Mouse (Mus musculus) CH12.LX (cell line): ENCODE results near the gene Smo. TPM values are rescaled to one million over a fixed set of nuclear protein-coding genes. Genes with fewer than 3 reads are reported as not detected.

ENCODE experiments used
- DNase-seq: peaks from one replicate; pipeline ENCODE4 v3.0.0-alpha.2; 2013; ENCODE audit errors: extremely low read depth
- H3K27ac ChIP-seq: 2 replicates; pipeline ENCODE4 v1.5.1; 2012; ENCODE audit warnings: low read depth, mild to moderate bottlenecking, control low read depth, moderate library complexity; ENCODE audit not compliant: insufficient read depth
- H3K27me3 ChIP-seq: replicated peaks from 2 replicates; pipeline ENCODE3; 2012; ENCODE audit warnings: inconsistent platforms
- H3K36me3 ChIP-seq, 2 experiments: replicated peaks in 1 of 2; 2 replicates each; pipeline versions ENCODE3 to v1.6.1; 2012; ENCODE audit warnings: inconsistent platforms in 1 of 2, low read length in 1 of 2, mild to moderate bottlenecking in 1 of 2, mixed read lengths in 1 of 2, moderate library complexity in 1 of 2; ENCODE audit not compliant: control insufficient read depth in 1 of 2, insufficient read depth in 1 of 2
- H3K4me1 ChIP-seq, 2 experiments: 2 replicates each; pipeline ENCODE4 v1.6.1; 2012; ENCODE audit warnings: inconsistent platforms in 1 of 2, moderate library complexity in 1 of 2; ENCODE audit not compliant: insufficient read depth in 2 of 2, control insufficient read depth in 1 of 2
- H3K4me2 ChIP-seq: 2 replicates; pipeline ENCODE4 v1.6.1; 2012; ENCODE audit warnings: low read depth, mild to moderate bottlenecking, control low read depth; ENCODE audit not compliant: poor library complexity, insufficient read depth, severe bottlenecking
- H3K4me3 ChIP-seq, 3 experiments: fragments of 150-350 bp in 1 of 3; sonication (generic) in 1 of 3; replicated peaks in 1 of 3; 2 replicates each; pipeline versions ENCODE3 to v1.5.1; 2011 to 2012; ENCODE audit warnings: low read depth in 2 of 3, low read length in 2 of 3, mild to moderate bottlenecking in 2 of 3, moderate library complexity in 2 of 3, control low read depth in 1 of 3, improper control_type of control experiment in 1 of 3, inconsistent platforms in 1 of 3, mixed read lengths in 1 of 3; ENCODE audit not compliant: poor library complexity in 1 of 3
- H3K79me2 ChIP-seq: replicated peaks from 2 replicates; pipeline ENCODE4 v1.6.1; 2012; ENCODE audit warnings: mild to moderate bottlenecking, moderate library complexity; ENCODE audit not compliant: control insufficient read depth, poor library complexity, insufficient read depth, severe bottlenecking; ENCODE audit errors: extremely low read depth
- H3K9ac ChIP-seq: 2 replicates; pipeline ENCODE4 v1.6.1; 2012; ENCODE audit warnings: low read depth, mild to moderate bottlenecking, control low read depth, moderate library complexity; ENCODE audit not compliant: insufficient read depth
- H3K9me3 ChIP-seq: replicated peaks from 2 replicates; pipeline ENCODE3; 2012; ENCODE audit warnings: low read length, inconsistent platforms, mixed read lengths
- BHLHE40 ChIP-seq: IDR thresholded peaks from 2 replicates; pipeline ENCODE4 v1.6.1; 2011; ENCODE audit warnings: mild to moderate bottlenecking, low read depth, low read length, improper control_type of control experiment
- CHD1 ChIP-seq: IDR thresholded peaks from 2 replicates; pipeline ENCODE4 v1.6.1; 2012; ENCODE audit warnings: low read depth, low read length, improper control_type of control experiment, inconsistent platforms
- E2F4 ChIP-seq: IDR thresholded peaks from 2 replicates; pipeline ENCODE4 v1.6.1; 2011; ENCODE audit warnings: low read depth, low read length, improper control_type of control experiment; ENCODE audit not compliant: insufficient replicate concordance
- ELF1 ChIP-seq: IDR thresholded peaks from 2 replicates; pipeline ENCODE4 v1.6.1; 2014; ENCODE audit warnings: low read depth, mild to moderate bottlenecking, inconsistent platforms, low read length, improper control_type of control experiment
- EP300 ChIP-seq: IDR thresholded peaks from 2 replicates; pipeline ENCODE4 v1.6.1; 2011; ENCODE audit warnings: low read length, improper control_type of control experiment
- ETS1 ChIP-seq: conservative IDR thresholded peaks from 2 replicates; pipeline ENCODE4 v1.6.1; 2012; ENCODE audit warnings: low read depth, mild to moderate bottlenecking, inconsistent platforms, low read length, improper control_type of control experiment, moderate library complexity
- GABPA ChIP-seq: IDR thresholded peaks from 2 replicates; pipeline ENCODE4 v1.6.1; 2012; ENCODE audit warnings: low read depth, low read length, improper control_type of control experiment, inconsistent platforms; ENCODE audit not compliant: insufficient replicate concordance
- HCFC1 ChIP-seq: IDR thresholded peaks from 2 replicates; pipeline ENCODE4 v1.6.1; 2012; ENCODE audit warnings: low read depth, mild to moderate bottlenecking, inconsistent platforms, low read length, improper control_type of control experiment
- JUN ChIP-seq: IDR thresholded peaks from 2 replicates; pipeline ENCODE4 v1.6.1; 2011; ENCODE audit warnings: low read depth, mild to moderate bottlenecking, low read length, improper control_type of control experiment, moderate library complexity; ENCODE audit not compliant: insufficient read depth
- JUND ChIP-seq: conservative IDR thresholded peaks from 2 replicates; pipeline ENCODE4 v1.6.1; 2011; ENCODE audit warnings: low read depth, low read length, improper control_type of control experiment
- MAX ChIP-seq: IDR thresholded peaks from 2 replicates; pipeline ENCODE4 v1.6.1; 2011; ENCODE audit warnings: low read length, improper control_type of control experiment
- MAZ ChIP-seq: IDR thresholded peaks from 2 replicates; pipeline ENCODE4 v1.6.1; 2012; ENCODE audit warnings: low read depth, mild to moderate bottlenecking, inconsistent platforms, low read length, improper control_type of control experiment, moderate library complexity
- MEF2A ChIP-seq: IDR thresholded peaks from 2 replicates; pipeline ENCODE4 v1.6.1; 2014; ENCODE audit warnings: low read depth, mild to moderate bottlenecking, inconsistent platforms, low read length, improper control_type of control experiment, borderline replicate concordance
- MXI1 ChIP-seq: IDR thresholded peaks from 2 replicates; pipeline ENCODE4 v1.6.1; 2011; ENCODE audit warnings: mild to moderate bottlenecking, low read depth, low read length, improper control_type of control experiment
- MYC ChIP-seq: IDR thresholded peaks from 2 replicates; pipeline ENCODE4 v1.6.1; 2011; ENCODE audit warnings: low read depth, mild to moderate bottlenecking, improper control_type of control experiment, low read length
- NELFE ChIP-seq: IDR thresholded peaks from 2 replicates; pipeline ENCODE4 v1.6.1; 2011; ENCODE audit warnings: low read depth, low read length, improper control_type of control experiment
- POLR2A ChIP-seq: IDR thresholded peaks from 2 replicates; pipeline ENCODE4 v1.6.1; 2011; ENCODE audit warnings: low read depth, mild to moderate bottlenecking, improper control_type of control experiment, low read length
- POLR2AphosphoS2 ChIP-seq: IDR thresholded peaks from 2 replicates; pipeline ENCODE4 v1.6.1; 2011; ENCODE audit warnings: low read depth, low read length, improper control_type of control experiment
- RAD21 ChIP-seq: IDR thresholded peaks from 2 replicates; pipeline ENCODE4 v1.6.1; 2011; ENCODE audit warnings: low read depth, mild to moderate bottlenecking, low read length, improper control_type of control experiment, moderate library complexity
- RCOR1 ChIP-seq: conservative IDR thresholded peaks from 2 replicates; pipeline ENCODE4 v1.6.1; 2012; ENCODE audit warnings: low read depth, mild to moderate bottlenecking, inconsistent platforms, low read length, improper control_type of control experiment
- SIN3A ChIP-seq: IDR thresholded peaks from 2 replicates; pipeline ENCODE4 v1.6.1; 2012; ENCODE audit warnings: low read length, improper control_type of control experiment, inconsistent platforms
- SMC3 ChIP-seq: IDR thresholded peaks from 2 replicates; pipeline ENCODE4 v1.6.1; 2011; ENCODE audit warnings: low read depth, low read length, improper control_type of control experiment
- TCF12 ChIP-seq: IDR thresholded peaks from 2 replicates; pipeline ENCODE4 v1.6.1; 2014; ENCODE audit warnings: low read depth, mild to moderate bottlenecking, inconsistent platforms, low read length, improper control_type of control experiment
- USF1 ChIP-seq: IDR thresholded peaks from 2 replicates; pipeline ENCODE4 v1.6.1; 2014; ENCODE audit warnings: low read depth, mild to moderate bottlenecking, inconsistent platforms, low read length, improper control_type of control experiment
- ZC3H11A ChIP-seq: IDR thresholded peaks from 2 replicates; pipeline ENCODE4 v1.6.1; 2012; ENCODE audit warnings: low read depth, mild to moderate bottlenecking, inconsistent platforms, low read length, improper control_type of control experiment
- ZKSCAN1 ChIP-seq: IDR thresholded peaks from 2 replicates; pipeline ENCODE4 v1.6.1; 2012; ENCODE audit warnings: low read depth, inconsistent platforms, low read length, improper control_type of control experiment, borderline replicate concordance
- ZMIZ1 ChIP-seq: IDR thresholded peaks from 2 replicates; pipeline ENCODE4 v1.6.1; 2012; ENCODE audit warnings: low read depth, mild to moderate bottlenecking, inconsistent platforms, low read length, improper control_type of control experiment
- dilution Hi-C: fragments of 300-500 bp; cut with MboI; formaldehyde crosslinking; loops from 2 replicates; pipeline ENCODE4 v1.14.3; 2020; ENCODE audit warnings: low sequenced_read_pairs; ENCODE audit not compliant: extremely low pct_unique_long_range_greater_than_20kb, extremely low pct_ligation_motif_present
- in situ Hi-C: fragments of 300-500 bp; cut with MboI; formaldehyde crosslinking; loops from 3 replicates; pipeline ENCODE4 v1.14.3; 2019; ENCODE audit warnings: low sequenced_read_pairs, low pct_ligation_motif_present, low pct_unique_long_range_greater_than_20kb, mixed read lengths
- polyA plus RNA-seq: library from polyadenylated mRNA; unstranded; fragments of >175 nt; gene quantifications from 2 replicates; pipeline ENCODE4 v1.2.1, GENCODE M21; 2012; ENCODE audit warnings: low read depth; ENCODE audit not compliant: insufficient read length
- total RNA-seq, 2 experiments: library from RNA; depleted of rRNA; stranded (reverse); fragments of 300-350 nt in 1 of 2; fragments of >200 nt in 1 of 2; gene quantifications; 2 replicates each; pipeline ENCODE4 v1.2.3; 2012 to 2014

Gene Smo
- total and polyA plus RNA-seq, 3 experiments: 0.04 to 0.17 TPM; not detected in 1

DNA sequence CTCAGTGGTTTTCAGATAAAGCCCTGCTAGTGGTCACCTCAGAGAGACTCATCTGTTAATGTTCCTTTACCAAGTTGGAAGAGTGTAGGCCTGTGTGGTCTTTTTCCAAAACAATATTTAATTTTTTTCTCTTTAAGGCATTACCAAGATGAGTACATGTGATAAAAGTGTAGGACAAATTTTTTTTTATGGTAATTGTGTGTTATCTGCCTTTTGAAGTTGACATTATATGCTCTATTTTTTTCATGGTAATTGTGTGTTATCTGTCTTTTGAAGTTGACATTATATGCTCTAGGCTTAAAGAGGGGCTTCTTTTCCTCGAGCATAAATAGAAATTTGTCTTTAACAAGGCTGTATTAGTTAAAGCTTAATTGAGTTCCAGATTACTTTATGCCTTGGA is 46.9 kb downstream of the Smo start:
- Histone ChIP-seq H3K9me3 (no peaks in the 10 kb centered on the region), H3K4me3 (no peak overlapping the region), H3K36me3 (peaks cover 0 to 12% of the 10 kb centered on the region in 2 experiments), H3K27me3 (no peaks in the 10 kb centered on the region), H3K4me2 (no peak overlapping the region), H3K9ac (no peak overlapping the region), H3K79me2 (peaks cover 12% of the 10 kb centered on the region), H3K27ac (no peak overlapping the region), H3K4me1 (peaks cover 0 to 33% of the 10 kb centered on the region in 2 experiments; a peak in 2 of 4 replicates)
- dilution Hi-C loops: no loop called here
- in situ Hi-C loops: no loop called here
- no peak for DNase-seq
- TF ChIP-seq JUND: no peak
- no peak for TF ChIP-seq MEF2A
- no peak for TF ChIP-seq HCFC1
- no peak for TF ChIP-seq MAX
- TF ChIP-seq BHLHE40: no peak
- TF ChIP-seq CHD1: no peak
- TF ChIP-seq MYC: no peak
- TF ChIP-seq MXI1: no peak
- TF ChIP-seq EP300: no peak
- no peak for TF ChIP-seq POLR2AphosphoS2
- TF ChIP-seq POLR2A: no peak
- TF ChIP-seq ZKSCAN1: no peak
- no peak for TF ChIP-seq ETS1
- TF ChIP-seq, all 38 proteins: peak for 0

DNA sequence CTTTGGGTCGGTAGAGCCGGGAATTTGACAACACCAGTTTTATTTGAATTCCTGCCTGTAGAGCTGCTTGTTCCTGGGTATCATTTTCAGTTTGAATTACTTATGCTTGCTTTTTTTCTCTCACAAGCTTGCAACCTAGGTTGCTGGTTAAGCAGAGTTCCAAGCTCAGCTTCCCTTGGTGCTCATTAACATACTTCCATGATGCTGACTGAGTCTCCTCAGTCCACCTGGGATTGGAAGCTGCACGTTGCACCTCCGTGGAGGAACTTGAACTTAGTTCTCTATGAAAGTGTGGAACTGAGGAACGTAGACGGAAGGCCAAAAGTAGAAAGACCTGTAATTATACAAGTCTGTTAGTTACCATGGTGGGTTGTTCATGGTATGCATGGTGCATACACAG is 48.7 kb downstream of the Smo start:
- Histone ChIP-seq H3K27me3 (no peaks in the 10 kb centered on the region), H3K4me1 (peaks cover 0 to 29% of the 10 kb centered on the region in 2 experiments; a peak in 2 of 4 replicates), H3K4me2 (no peak overlapping the region), H3K79me2 (peaks cover 9% of the 10 kb centered on the region), H3K4me3 (no peak overlapping the region), H3K9ac (no peak overlapping the region), H3K27ac (no peak overlapping the region), H3K9me3 (no peaks in the 10 kb centered on the region), H3K36me3 (peaks cover 0 to 14% of the 10 kb centered on the region in 2 experiments)
- TF ChIP-seq SMC3: no peak
- no peak for TF ChIP-seq GABPA
- no peak for TF ChIP-seq RAD21
- TF ChIP-seq USF1: no peak
- TF ChIP-seq MEF2A: no peak
- TF ChIP-seq CHD1: no peak
- no peak for TF ChIP-seq JUN
- no peak for TF ChIP-seq TCF12
- TF ChIP-seq JUND: no peak
- TF ChIP-seq MYC: no peak
- no peak for TF ChIP-seq MAX
- TF ChIP-seq RCOR1: no peak
- no peak for TF ChIP-seq ELF1
- no peak for TF ChIP-seq E2F4
- TF ChIP-seq SIN3A: no peak
- TF ChIP-seq EP300: no peak
- TF ChIP-seq NELFE: no peak
- TF ChIP-seq MAZ: no peak
- TF ChIP-seq ZMIZ1: no peak
- TF ChIP-seq ZC3H11A: no peak
- dilution Hi-C loops (no loop called here), in situ Hi-C loops (no loop called here)
- no peak for DNase-seq
